Mouse (Mus musculus): Measurements from ENCODE around the gene Batf.

DNA sequence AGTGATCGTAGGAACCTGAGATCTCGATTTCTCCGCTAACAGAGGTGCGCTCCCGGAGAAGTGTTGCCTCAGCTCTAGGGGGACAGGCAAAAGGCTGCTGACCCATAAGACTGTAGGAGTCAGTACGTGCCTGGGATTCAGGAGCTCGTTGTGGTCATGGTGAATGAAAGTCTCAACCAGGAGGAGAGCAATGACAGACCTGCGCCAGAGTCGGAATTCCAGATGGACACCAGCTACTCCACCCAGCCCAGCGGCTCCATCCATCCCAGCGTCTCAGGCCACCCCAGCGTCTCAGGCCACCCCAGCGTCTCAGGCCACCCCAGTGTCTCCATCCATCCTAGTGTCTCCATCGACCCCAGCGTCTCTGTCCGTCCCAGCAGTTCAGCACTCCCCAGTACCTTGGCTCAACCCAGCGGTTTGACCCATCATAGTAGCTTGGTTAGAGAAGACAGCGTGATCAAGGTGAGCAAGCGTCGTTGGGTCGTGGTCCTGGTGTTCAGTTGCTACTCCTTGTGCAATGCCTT is 60.3 kb downstream of the Batf start:
- TF ChIP-seq EP300 (IDR thresholded peaks at IDR 0.05; ENCODE audit: low read depth), result no peak
- TF ChIP-seq CTCF (IDR thresholded peaks at IDR 0.05; ENCODE audit: low read depth), result no peak
